Mouse (Mus musculus) E14TG2a.4 (cell line): ENCODE data around the gene Car10.

ENCODE experiments used
- CTCF ChIP-seq: conservative IDR thresholded peaks from 2 replicates; pipeline ENCODE4 v1.5.1; 2014; ENCODE audit warnings: low read length
- POU5F1 ChIP-seq: IDR thresholded peaks from 2 replicates; pipeline ENCODE4 v1.6.1; 2014; ENCODE audit warnings: low read length, borderline replicate concordance

GRCm38 (mm10) chr11:93514396-93514795, 416.6 kb downstream of the Car10 start:
- TF ChIP-seq CTCF (no peak), POU5F1 (no peak)
